ENCODE assay signal across 8 mouse cellular contexts in the genomic region with DNA sequence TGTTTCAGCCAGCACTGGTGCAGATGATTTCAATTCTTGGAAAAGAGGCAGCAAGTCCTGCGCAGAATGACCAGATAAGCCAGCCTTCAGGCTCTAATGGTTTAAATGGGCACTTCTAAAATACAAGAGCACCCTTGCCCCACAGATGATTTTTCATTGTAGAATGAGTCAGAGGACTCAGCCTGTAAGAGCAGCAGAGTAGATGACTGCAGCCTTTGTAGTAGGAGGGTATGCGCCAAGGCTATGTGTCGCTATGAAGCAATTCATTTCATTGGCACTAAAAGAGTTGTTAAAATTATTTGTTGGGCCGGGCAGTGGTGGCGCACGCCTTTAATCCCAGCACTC. TPM values are rescaled to one million over a fixed set of nuclear protein-coding genes. Genes with fewer than 3 reads are reported as not detected.
DNase-seq lines count a peak whose midpoint lies in the region; ATAC-seq and TF ChIP-seq lines count a peak whose summit lies in the region.

No protein-coding gene starts in this region.

- intact Hi-C loops in heart, postnatal 14 days (cut with DNase I), result loop anchor here (5.0 kb wide), 2 partner anchors 46 to 64 kb away; partner anchors contain the start of gene Ipo8

- H3K27ac ChIP-seq in heart, embryonic 13.5 days (replicated peaks), result peak overlapping the region; percentile 89

- peak overlapping the region; percentile 91 for H3K4me2 ChIP-seq in heart, embryonic 13.5 days

- no peak for ATAC-seq in heart, embryonic 13.5 days (ENCODE audit: extremely low read depth, insufficient number of reproducible peaks, low FRiP score, low TSS enrichment)
- no peak for ATAC-seq in G1E (ENCODE audit: extremely low read depth, insufficient number of reproducible peaks, low FRiP score, poor library complexity, severe bottlenecking)
- ATAC-seq in megakaryocyte, adult 5-6 weeks (ENCODE audit: poor library complexity, severe bottlenecking), result peak; percentile 16; the same call in 1 of the 2 replicates

- 42% methylated on average over 6 of the region's 6 CpGs for WGBS in heart, embryonic 13.5 days

- H3K27me3 ChIP-seq in heart, embryonic 13.5 days (replicated peaks), result no peaks in the 10 kb centered on the region
- no peaks in the 10 kb centered on the region for H3K27me3 ChIP-seq in G1E (ENCODE audit: insufficient read depth, low read length)

- H3K4me3 ChIP-seq in heart, embryonic 13.5 days, result peak overlapping the region; percentile 85
- H3K4me3 ChIP-seq in G1E (ENCODE audit: low read depth, low read length), result peak overlapping the region; percentile 81

- H3K36me3 ChIP-seq in heart, embryonic 13.5 days, result no peaks in the 10 kb centered on the region
- H3K36me3 ChIP-seq in G1E (replicated peaks), result no peaks in the 10 kb centered on the region

- no peaks in the 10 kb centered on the region for H3K9me3 ChIP-seq in heart, embryonic 13.5 days
- H3K9me3 ChIP-seq in G1E (replicated peaks), result no peaks in the 10 kb centered on the region

- no peak for DNase-seq in heart, postnatal 14 days
- DNase-seq in G1E (ENCODE audit: low spot score), result no peak
- DNase-seq in gonadal fat pad, adult 2 months (ENCODE audit: low read depth), result peak; percentile 61
- DNase-seq in adrenal gland, postnatal 36 days, result no peak
- no peak for DNase-seq in gastrocnemius, adult 18-20 months (ENCODE audit: low spot score)
- DNase-seq in layer of hippocampus, postnatal 36 days, result no peak

- peak overlapping the region; percentile 91 for H3K9ac ChIP-seq in heart, embryonic 13.5 days

- no peak for TF ChIP-seq CTCF in G1E (IDR thresholded peaks at IDR 0.05; ENCODE audit: low read depth, low read length)

- peaks cover 8% of the 10 kb centered on the region for H3K4me1 ChIP-seq in heart, embryonic 13.5 days
- H3K4me1 ChIP-seq in G1E (ENCODE audit: insufficient read depth, low read depth, low read length), result peaks cover 11% of the 10 kb centered on the region

RNA-seq across cellular contexts. Expression of gene Caprin2, which starts 0.4 kb away (rescaled TPM):
- 11.6 and 11.7 TPM in 2 replicates for polyA plus RNA-seq in heart, embryonic 13.5 days (2015; fragmentation: Nextera tagmentation; extraction: Ambion mirVana)
- 1 to 10 TPM; 5.7 to 6.5 TPM for total RNA-seq in heart, postnatal 14 days (2021)
- 25.3 and 38.2 TPM in 2 replicates for total RNA-seq in G1E (2014; fragmentation: Nextera tagmentation)
- 18.8 and 22.8 TPM in 2 replicates for total RNA-seq in G1E (2017)
- 2.2 and 3.1 TPM in 2 replicates for polyA plus RNA-seq in G1E (2012)
- 12.7 and 15.8 TPM in 2 replicates for polyA plus RNA-seq in gonadal fat pad, adult 2 months (2012; rRNA removed)
- total RNA-seq in megakaryocyte, adult 5-6 weeks (2015), result 2.1 and 2.6 TPM in 2 replicates
- total RNA-seq in megakaryocyte, adult 5-6 weeks (2017), result 3.2 and 11.3 TPM in 2 replicates
- total RNA-seq in adrenal gland, postnatal 36 days (2021), result 10 to 100 TPM; 12.1 to 13.2 TPM
- total RNA-seq in gastrocnemius, adult 18-20 months (2021), result 1 to 10 TPM; 2.5 to 3.2 TPM
- total RNA-seq in layer of hippocampus, postnatal 36 days (2021), result 1 to 10 TPM; 7.6 to 7.8 TPM

RNA-seq across cellular contexts. Expression of gene Sinhcaf, which starts 49.8 kb away (rescaled TPM):
- polyA plus RNA-seq in heart, embryonic 13.5 days (2015; fragmentation: Nextera tagmentation; extraction: Ambion mirVana), result 65.0 and 79.9 TPM in 2 replicates
- total RNA-seq in heart, postnatal 14 days (2021), result 1 to 10 TPM; 6.4 to 6.9 TPM
- total RNA-seq in G1E (2014; fragmentation: Nextera tagmentation) (79.4 and 86.5 TPM in 2 replicates), G1E (2017) (76.6 and 84.2 TPM in 2 replicates)
- 45.6 and 84.5 TPM in 2 replicates for polyA plus RNA-seq in G1E (2012)
- polyA plus RNA-seq in gonadal fat pad, adult 2 months (2012; rRNA removed), result 3.6 and 5.3 TPM in 2 replicates
- 12.4 and 16.8 TPM in 2 replicates for total RNA-seq in megakaryocyte, adult 5-6 weeks (2015)
- total RNA-seq in megakaryocyte, adult 5-6 weeks (2017), result 31.7 and 33.8 TPM in 2 replicates
- 10 to 100 TPM; 21.5 to 35.0 TPM for total RNA-seq in adrenal gland, postnatal 36 days (2021)
- total RNA-seq in gastrocnemius, adult 18-20 months (2021), result under 1 TPM; 0.62 to 0.91 TPM
- 1 to 10 TPM; 4.3 to 5.0 TPM for total RNA-seq in layer of hippocampus, postnatal 36 days (2021)
